Mouse (Mus musculus) thymus, adult 2 months (tissue): Measurements from ENCODE around the gene Clcn6. TPM values are rescaled to one million over a fixed set of nuclear protein-coding genes. Genes with fewer than 3 reads are reported as not detected.

Experiments used
- DNase-seq: peaks from one replicate; pipeline ENCODE4 v3.0.0; 2021
- H3K27ac ChIP-seq: fragments of 200-500 bp; 2 replicates; pipeline ENCODE4 v1.5.1; 2012; ENCODE audit warnings: low read length, control low read depth; ENCODE audit not compliant: control insufficient read depth, insufficient read depth
- H3K27me3 ChIP-seq: fragments of 200-500 bp; 2 replicates; pipeline ENCODE4 v1.6.1; 2012; ENCODE audit warnings: mild to moderate bottlenecking, low read length, moderate library complexity, mixed read lengths; ENCODE audit not compliant: control insufficient read depth, insufficient read depth
- H3K36me3 ChIP-seq: fragments of 200-500 bp; 2 replicates; pipeline ENCODE4 v1.6.1; 2012; ENCODE audit warnings: mild to moderate bottlenecking, low read length, moderate library complexity; ENCODE audit not compliant: control insufficient read depth, insufficient read depth
- H3K4me1 ChIP-seq: fragments of 200-500 bp; replicated peaks from 2 replicates; pipeline ENCODE4 v1.6.1; 2012; ENCODE audit warnings: low read length; ENCODE audit not compliant: control insufficient read depth, insufficient read depth
- H3K4me3 ChIP-seq: fragments of 200-500 bp; 2 replicates; pipeline ENCODE4 v1.5.1; 2012; ENCODE audit warnings: mild to moderate bottlenecking, low read length, control low read depth, moderate library complexity; ENCODE audit not compliant: control insufficient read depth, insufficient read depth
- CTCF ChIP-seq: fragments of 200-500 bp; IDR thresholded peaks from 2 replicates; pipeline ENCODE4 v1.5.1; 2012; ENCODE audit warnings: mild to moderate bottlenecking, control low read depth, low read length, moderate library complexity, borderline replicate concordance; ENCODE audit not compliant: control insufficient read depth, poor library complexity, insufficient read depth; ENCODE audit errors: extremely low read depth
- POLR2A ChIP-seq: fragments of 200-500 bp; IDR thresholded peaks from 2 replicates; pipeline ENCODE4 v1.6.1; 2012; ENCODE audit warnings: mild to moderate bottlenecking, low read length, control low read depth, moderate library complexity; ENCODE audit not compliant: control insufficient read depth, poor library complexity, insufficient read depth; ENCODE audit errors: extremely low read depth
- WGBS: fragments of 180-500 bp; shearing (Covaris S2); methylation state at CpG from one replicate; pipeline ENCODE4 v1.1.7; 2018; 5-methylcytosine and 5-hydroxymethylcytosine counted together
- polyA plus RNA-seq: library from polyadenylated mRNA; depleted of rRNA; stranded (reverse); fragments of >200 nt; gene quantifications from 2 replicates; pipeline ENCODE4 v1.2.3, GENCODE M21; 2012

Clcn6 gene
- polyA plus RNA-seq, 1 experiment: 39.4 TPM

- Histone ChIP-seq H3K27ac (no peak overlapping the region), H3K4me1 (no peaks in the 10 kb centered on the region), H3K4me3 (no peak overlapping the region), H3K27me3 (no peaks in the 10 kb centered on the region), H3K36me3 (peaks cover 47% of the 10 kb centered on the region)
- 99% methylated on average over 3 of the region's 3 CpGs for WGBS
- TF ChIP-seq CTCF (no peak), POLR2A (no peak)
- DNase-seq: no peak
Measured at GRCm38 (mm10) chr4:148024003-148024402, 14.6 kb downstream of the Clcn6 start.

- DNase-seq: no peak
- no peak for TF ChIP-seq CTCF
- TF ChIP-seq POLR2A: no peak
Measured at GRCm38 (mm10) chr4:148018410-148018809, 20.2 kb downstream of the Clcn6 start.

DNA sequence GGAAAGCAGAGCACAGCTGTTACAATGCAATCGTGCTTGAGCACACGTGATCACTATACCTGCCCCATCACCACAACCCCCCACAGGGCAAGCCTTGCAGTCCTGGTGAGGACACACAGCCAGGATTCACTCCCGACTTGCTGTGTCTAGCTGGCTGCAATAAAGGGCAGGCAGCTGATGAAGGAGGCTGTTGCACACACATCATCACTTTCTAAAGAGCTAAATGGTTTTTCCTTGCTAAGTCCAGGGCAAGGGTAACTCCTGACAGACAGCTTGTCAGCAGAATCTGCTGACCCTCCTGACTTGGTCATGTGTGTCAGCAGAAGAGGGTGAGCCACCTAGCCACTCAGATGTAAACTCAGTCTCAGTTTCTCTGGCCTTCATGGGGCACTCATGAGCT is 21.6 kb downstream of the Clcn6 start:
- Histone ChIP-seq H3K36me3 (peaks cover 62% of the 10 kb centered on the region), H3K4me1 (no peaks in the 10 kb centered on the region), H3K27ac (no peak overlapping the region), H3K27me3 (no peaks in the 10 kb centered on the region), H3K4me3 (no peak overlapping the region)
- no peak for TF ChIP-seq CTCF
- no peak for TF ChIP-seq POLR2A
- WGBS: 91% methylated on average over 3 of the region's 3 CpGs
- no peak for DNase-seq

More at GRCm38 (mm10) chr4:148018410-148018809, 20.2 kb downstream of the Clcn6 start:
- H3K27ac ChIP-seq: no peak overlapping the region
- H3K36me3 ChIP-seq: peaks cover 52% of the 10 kb centered on the region
- no peaks in the 10 kb centered on the region for H3K27me3 ChIP-seq
- H3K4me1 ChIP-seq: no peaks in the 10 kb centered on the region
- 90% methylated on average over 2 of the region's 2 CpGs for WGBS
- no peak overlapping the region for H3K4me3 ChIP-seq

GRCm38 (mm10) chr4:148015418-148015817 is 23.2 kb downstream of the Clcn6 start:
- WGBS: 96% methylated on average over 10 of the region's 10 CpGs
- H3K27ac ChIP-seq: no peak overlapping the region
- no peak for DNase-seq
- no peak for TF ChIP-seq POLR2A
- no peak for TF ChIP-seq CTCF
- no peak overlapping the region for H3K4me3 ChIP-seq
- H3K27me3 ChIP-seq: no peaks in the 10 kb centered on the region
- no peaks in the 10 kb centered on the region for H3K4me1 ChIP-seq
- H3K36me3 ChIP-seq: peaks cover 59% of the 10 kb centered on the region

GRCm38 (mm10) chr4:148012216-148012615 is 26.4 kb downstream of the Clcn6 start:
- H3K36me3 ChIP-seq: peaks cover 70% of the 10 kb centered on the region
- TF ChIP-seq POLR2A (no peak), CTCF (no peak)
- H3K27ac ChIP-seq: no peak overlapping the region
- H3K27me3 ChIP-seq: no peaks in the 10 kb centered on the region
- no peak for DNase-seq
- 98% methylated on average over 4 of the region's 4 CpGs for WGBS
- H3K4me3 ChIP-seq: no peak overlapping the region
- H3K4me1 ChIP-seq: no peaks in the 10 kb centered on the region

DNA sequence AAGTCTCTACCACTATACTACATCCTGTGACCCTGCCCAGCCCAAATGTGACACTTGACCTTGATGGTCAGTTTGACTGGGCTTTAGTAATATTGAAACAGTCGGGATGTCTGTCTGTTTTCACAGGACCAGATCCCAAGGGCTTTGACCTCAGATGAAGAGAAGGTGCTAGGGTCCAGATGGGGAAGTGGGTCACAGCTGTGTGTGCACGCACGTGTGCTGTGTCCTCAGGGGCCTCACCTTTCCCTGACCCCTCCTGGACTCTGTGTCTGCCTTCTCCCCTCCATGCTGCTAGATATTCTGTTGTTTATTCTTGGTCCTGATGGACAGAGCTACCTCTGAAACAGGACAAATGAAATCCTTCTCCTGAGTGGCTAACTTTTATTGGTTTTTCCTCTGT is 27.3 kb downstream of the Clcn6 start:
- peaks cover 70% of the 10 kb centered on the region for H3K36me3 ChIP-seq
- no peak for DNase-seq
- H3K4me1 ChIP-seq: no peaks in the 10 kb centered on the region
- no peak overlapping the region for H3K4me3 ChIP-seq
- no peaks in the 10 kb centered on the region for H3K27me3 ChIP-seq
- H3K27ac ChIP-seq: no peak overlapping the region
- 92% methylated on average over 3 of the region's 3 CpGs for WGBS
- TF ChIP-seq POLR2A (no peak), CTCF (no peak)

GRCm38 (mm10) chr4:148009641-148010040 is 29.0 kb downstream of the Clcn6 start:
- DNase-seq: no peak
- H3K27ac ChIP-seq: no peak overlapping the region
- TF ChIP-seq POLR2A: no peak
- TF ChIP-seq CTCF: no peak
- peaks cover 61% of the 10 kb centered on the region for H3K36me3 ChIP-seq
- no peaks in the 10 kb centered on the region for H3K27me3 ChIP-seq
- no peaks in the 10 kb centered on the region for H3K4me1 ChIP-seq
- H3K4me3 ChIP-seq: no peak overlapping the region
- 96% methylated on average over 2 of the region's 2 CpGs for WGBS
